Mouse (Mus musculus) cerebellum, adult 2 months (tissue): ENCODE measurements around the gene Stxbp6.

Experiments used
- CTCF ChIP-seq: fragments of 200-500 bp; IDR thresholded peaks from 2 replicates; pipeline ENCODE4 v1.5.1; 2011; ENCODE audit warnings: low read depth, mild to moderate bottlenecking, control low read depth, low read length, moderate library complexity, borderline replicate concordance; ENCODE audit not compliant: insufficient read depth
- POLR2A ChIP-seq: fragments of 200-500 bp; IDR thresholded peaks from 2 replicates; pipeline ENCODE4 v1.6.1; 2011; ENCODE audit warnings: low read length, control low read depth, borderline replicate concordance; ENCODE audit not compliant: insufficient read depth

DNA sequence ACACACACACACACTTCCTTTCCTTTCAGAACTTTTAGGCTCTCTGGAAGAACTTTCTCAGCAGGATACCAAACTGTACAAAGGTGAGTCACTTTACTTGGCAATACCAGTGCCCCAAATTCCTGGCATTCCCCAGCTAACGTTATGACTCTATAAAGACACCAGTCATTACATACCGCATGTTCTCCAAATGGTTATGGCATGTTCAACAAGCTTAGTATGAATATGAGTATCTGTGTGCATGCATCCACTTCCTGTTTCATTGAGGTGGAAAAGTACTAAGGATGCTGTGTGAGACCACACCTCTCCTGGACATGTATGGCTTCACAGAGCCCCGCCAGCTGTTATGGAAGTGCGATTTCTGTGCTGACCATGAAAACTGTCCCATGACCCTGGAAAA, 27.3 kb downstream of the Stxbp6 start:
- TF ChIP-seq POLR2A (no peak), CTCF (no peak)
